Mouse (Mus musculus) forebrain, embryonic 11.5 days (tissue): ENCODE measurements around the gene Zhx3. TPM values are rescaled to one million over a fixed set of nuclear protein-coding genes. Genes with fewer than 3 reads are reported as not detected.

Experiments
- ATAC-seq: fragments of 200-750 bp; cut with Nextera tagmentation; replicated peaks from 2 replicates; pipeline ENCODE4 v1.8.0; 2017; ENCODE audit warnings: moderate TSS enrichment; ENCODE audit not compliant: low FRiP score
- DNase-seq: peaks from one replicate; pipeline ENCODE4 v3.0.0-alpha.2; 2017; ENCODE audit warnings: low spot score
- H3K27ac ChIP-seq: fragments of 300-500 bp; sonication (generic); 2 replicates; pipeline ENCODE4 v1.5.1; 2014; ENCODE audit warnings: low read depth, low read length
- H3K27me3 ChIP-seq: fragments of 300-500 bp; sonication (generic); 2 replicates; pipeline ENCODE4 v1.6.1; 2014; ENCODE audit warnings: mild to moderate bottlenecking, low read length, mixed read lengths; ENCODE audit not compliant: control insufficient read depth, insufficient read depth
- H3K36me3 ChIP-seq: fragments of 300-500 bp; sonication (generic); 2 replicates; pipeline ENCODE4 v1.6.1; 2014; ENCODE audit warnings: mild to moderate bottlenecking, low read length, moderate library complexity, mixed read lengths; ENCODE audit not compliant: control insufficient read depth, insufficient read depth
- H3K4me1 ChIP-seq: fragments of 300-500 bp; sonication (generic); replicated peaks from 2 replicates; pipeline ENCODE4 v1.6.1; 2014; ENCODE audit warnings: low read length, mixed read lengths; ENCODE audit not compliant: control insufficient read depth, insufficient read depth
- H3K4me2 ChIP-seq: fragments of 300-500 bp; sonication (generic); 2 replicates; pipeline ENCODE4 v1.6.1; 2014; ENCODE audit warnings: low read depth, mild to moderate bottlenecking, low read length, moderate library complexity, mixed read lengths; ENCODE audit not compliant: severe bottlenecking
- H3K4me3 ChIP-seq: fragments of 300-500 bp; sonication (generic); 2 replicates; pipeline ENCODE4 v1.5.1; 2014; ENCODE audit warnings: low read depth, low read length
- H3K9ac ChIP-seq: fragments of 300-500 bp; sonication (generic); 2 replicates; pipeline ENCODE4 v1.6.1; 2014; ENCODE audit warnings: low read length
- H3K9me3 ChIP-seq: fragments of 300-500 bp; sonication (generic); 2 replicates; pipeline ENCODE4 v1.6.1; 2016; ENCODE audit warnings: low read length, mixed read lengths; ENCODE audit not compliant: control insufficient read depth
- WGBS: fragments of 180-500 bp; shearing (Covaris S2); extraction: QIAGEN DNeasy Blood & Tissue Kit; methylation state at CpG from one replicate; pipeline ENCODE4 v1.1.7; 2014; 5-methylcytosine and 5-hydroxymethylcytosine counted together
- polyA plus RNA-seq: library from polyadenylated mRNA; unstranded; fragments of >200 nt; fragmentation: Nextera tagmentation; extraction: Ambion mirVana; gene quantifications from 2 replicates; pipeline ENCODE4 v1.2.1, GENCODE M21; 2014

The Zhx3 gene
- polyA plus RNA-seq, 1 experiment from 2014 or later: 10.0 TPM

DNA sequence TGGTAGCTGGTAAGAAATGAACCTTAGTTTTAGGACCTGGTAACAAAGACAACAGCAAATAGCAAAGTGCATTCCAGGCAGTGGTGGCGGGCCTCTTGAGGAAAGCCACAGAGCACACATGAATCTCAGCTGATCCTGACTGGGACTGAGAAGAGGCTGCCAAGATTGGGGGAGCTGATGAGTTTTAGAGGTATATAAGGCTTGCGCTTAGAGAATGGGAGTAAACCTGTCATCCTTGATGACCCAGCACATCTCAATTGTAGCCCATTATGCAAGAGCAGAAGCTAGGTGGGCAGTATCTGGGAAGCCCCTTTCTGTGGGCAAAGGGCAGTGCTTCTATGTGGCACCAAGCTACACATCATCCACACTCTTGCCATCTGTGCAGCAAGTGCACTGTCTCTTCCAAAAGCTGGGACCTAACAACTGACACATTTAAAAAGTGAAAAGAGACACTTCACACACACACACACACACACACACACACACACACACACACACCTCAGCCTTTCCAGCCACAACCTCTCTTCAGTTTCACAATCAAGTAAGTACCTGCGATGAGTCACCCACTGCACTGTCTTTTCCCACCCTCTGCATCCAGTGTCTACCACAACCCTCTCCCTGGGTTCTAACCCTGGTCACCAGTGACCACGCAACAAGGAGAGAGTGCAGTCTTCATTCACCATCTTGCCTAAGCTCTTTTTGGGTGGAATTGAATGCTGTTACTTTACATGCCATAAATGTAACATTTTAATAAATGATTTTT is 149.0 kb downstream of the Zhx3 start:
- H3K27me3 ChIP-seq: no peaks in the 10 kb centered on the region
- no peak overlapping the region for H3K4me3 ChIP-seq
- peaks cover 13% of the 10 kb centered on the region for H3K36me3 ChIP-seq
- ATAC-seq (no peak), DNase-seq (no peak)
- H3K4me2 ChIP-seq: no peak overlapping the region
- 93% methylated on average over 4 of the region's 4 CpGs for WGBS
- H3K9ac ChIP-seq: no peak overlapping the region
- H3K4me1 ChIP-seq: no peaks in the 10 kb centered on the region
- H3K9me3 ChIP-seq: no peaks in the 10 kb centered on the region
- H3K27ac ChIP-seq: no peak overlapping the region

DNA sequence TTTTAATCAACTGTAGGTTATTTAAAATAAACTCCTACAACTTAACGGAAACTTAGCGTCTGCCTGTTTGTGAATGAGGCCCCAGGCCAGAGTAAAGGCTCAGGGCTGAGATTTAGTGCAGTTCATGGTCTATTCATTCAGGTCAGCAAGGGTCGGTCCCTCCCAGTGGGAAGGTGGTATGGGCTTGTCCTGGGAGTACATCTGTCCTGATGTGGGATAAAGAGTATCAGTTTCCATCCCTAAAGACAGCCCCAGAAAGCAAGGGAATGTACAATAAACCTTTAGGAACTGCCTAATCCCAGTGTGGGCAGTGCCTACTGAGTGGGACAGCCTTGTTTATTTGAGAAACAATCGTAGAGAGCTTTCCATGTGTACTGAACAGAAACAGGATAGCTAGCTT is 150.1 kb downstream of the Zhx3 start:
- WGBS: 74% methylated on average over 4 of the region's 4 CpGs
- no peaks in the 10 kb centered on the region for H3K27me3 ChIP-seq

DNA sequence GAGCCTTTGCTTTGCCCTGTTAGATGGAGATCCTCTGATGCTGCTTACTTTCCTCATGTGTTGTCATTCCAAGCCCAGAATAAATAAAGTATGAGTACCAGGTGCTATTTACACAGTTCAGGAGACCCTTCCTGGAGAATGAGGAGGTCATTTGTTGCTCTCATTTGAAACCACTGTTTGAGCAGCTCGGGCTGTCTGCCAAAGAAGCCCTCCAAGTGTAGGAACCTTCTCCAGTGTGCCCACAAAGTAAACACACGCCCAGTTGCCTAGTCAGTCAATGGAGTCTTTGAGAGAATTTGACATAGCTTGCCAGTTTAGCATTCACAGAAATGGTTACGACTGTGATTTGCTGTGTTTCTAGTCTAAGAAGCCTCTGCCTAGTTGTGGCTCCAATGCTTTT is 154.0 kb downstream of the Zhx3 start:
- no peaks in the 10 kb centered on the region for H3K27me3 ChIP-seq
- H3K9me3 ChIP-seq: no peaks in the 10 kb centered on the region
- no peak overlapping the region for H3K4me2 ChIP-seq
- no peak overlapping the region for H3K9ac ChIP-seq
- peaks cover 32% of the 10 kb centered on the region for H3K36me3 ChIP-seq
- DNase-seq (no peak), ATAC-seq (no peak)
- no peak overlapping the region for H3K4me3 ChIP-seq
- 92% methylated on average over 3 of the region's 3 CpGs for WGBS
- H3K27ac ChIP-seq: no peak overlapping the region
- no peaks in the 10 kb centered on the region; the same call in 1 of the 2 replicates for H3K4me1 ChIP-seq

More for the DNA sequence above, 150.1 kb downstream of the Zhx3 start:
- Histone ChIP-seq H3K4me2 (no peak overlapping the region), H3K36me3 (peaks cover 20% of the 10 kb centered on the region), H3K4me1 (no peaks in the 10 kb centered on the region), H3K9ac (no peak overlapping the region), H3K27ac (no peak overlapping the region), H3K9me3 (no peaks in the 10 kb centered on the region), H3K4me3 (no peak overlapping the region)
- DNase-seq (no peak), ATAC-seq (no peak)

DNA sequence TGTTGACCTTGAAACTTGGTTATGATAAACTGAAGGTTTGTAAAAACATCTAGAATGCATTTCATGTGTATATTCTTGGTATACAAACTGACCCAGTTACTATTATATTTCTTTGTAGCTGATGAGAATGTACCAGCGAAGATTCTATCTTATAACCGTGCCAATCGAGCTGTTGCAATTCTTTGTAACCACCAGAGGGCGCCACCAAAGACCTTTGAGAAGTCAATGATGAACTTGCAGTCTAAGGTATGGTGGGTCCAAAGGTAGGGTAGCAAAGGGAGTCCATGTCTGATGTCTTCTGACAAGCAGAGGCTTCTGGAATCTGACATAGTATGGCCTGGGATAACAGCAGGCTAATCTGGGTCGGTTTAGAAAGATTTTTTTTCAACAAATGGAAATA is 155.5 kb downstream of the Zhx3 start:
- Histone ChIP-seq H3K4me1 (no peaks in the 10 kb centered on the region; the same call in 1 of the 2 replicates), H3K9ac (no peak overlapping the region), H3K9me3 (no peaks in the 10 kb centered on the region), H3K27me3 (no peaks in the 10 kb centered on the region), H3K4me3 (no peak overlapping the region), H3K36me3 (peaks cover 30% of the 10 kb centered on the region), H3K27ac (no peak overlapping the region), H3K4me2 (no peak overlapping the region)
- WGBS: 77% methylated on average over 5 of the region's 5 CpGs
- ATAC-seq (no peak), DNase-seq (no peak)

DNA sequence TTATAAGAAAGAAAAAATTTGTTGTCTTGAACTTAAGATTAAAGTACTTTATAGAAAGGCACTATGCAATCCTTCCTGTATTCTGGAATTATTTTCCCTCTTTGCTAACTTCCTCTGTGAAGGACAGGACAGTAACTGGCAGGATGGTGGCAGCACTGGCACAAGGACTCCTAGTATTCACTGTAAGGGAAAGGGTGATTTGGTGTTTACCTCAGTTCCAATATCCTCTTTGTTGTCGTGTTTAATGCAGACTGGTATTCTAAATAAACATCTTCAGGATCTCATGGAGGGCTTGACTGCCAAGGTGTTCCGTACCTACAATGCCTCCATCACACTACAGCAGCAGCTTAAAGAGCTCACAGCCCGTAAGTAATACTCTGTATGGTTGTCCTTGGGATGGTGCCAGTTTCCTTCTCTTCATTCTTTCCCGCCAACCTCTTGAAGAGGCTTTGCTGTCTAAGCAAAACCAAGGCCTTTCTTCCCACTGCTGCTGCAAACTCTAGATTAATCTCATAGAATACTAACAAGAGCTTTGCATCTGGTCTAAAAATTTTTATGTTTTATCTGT is 157.3 kb downstream of the Zhx3 start:
- no peak for DNase-seq
- WGBS: 86% methylated on average over 4 of the region's 4 CpGs
- no peaks in the 10 kb centered on the region for H3K9me3 ChIP-seq
- no peak overlapping the region for H3K27ac ChIP-seq
- H3K9ac ChIP-seq: no peak overlapping the region
- H3K4me1 ChIP-seq: no peaks in the 10 kb centered on the region; the same call in 1 of the 2 replicates
- H3K36me3 ChIP-seq: peaks cover 26% of the 10 kb centered on the region; the same call in 1 of the 2 replicates
- ATAC-seq: no peak
- H3K4me3 ChIP-seq: no peak overlapping the region
- no peaks in the 10 kb centered on the region for H3K27me3 ChIP-seq
- no peak overlapping the region for H3K4me2 ChIP-seq

DNA sequence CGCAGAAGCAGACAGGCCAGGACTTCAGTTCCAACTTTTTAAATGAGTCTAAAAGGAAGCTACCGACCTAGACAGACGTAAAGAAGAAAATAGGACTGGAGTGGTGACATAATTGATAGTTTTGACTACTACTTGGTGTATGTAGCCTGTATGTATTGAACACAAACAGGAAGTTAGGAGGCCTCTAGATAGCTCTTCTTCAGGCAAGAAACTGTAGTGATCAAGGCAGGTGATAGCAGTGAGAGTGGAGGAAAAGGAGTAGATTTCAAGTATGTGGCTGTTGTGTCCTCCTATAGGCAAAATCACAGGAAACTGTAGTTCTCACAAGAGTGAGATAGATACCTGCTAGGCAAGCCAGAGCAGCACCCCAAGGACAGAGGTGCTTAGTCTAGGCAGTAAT is 165.1 kb downstream of the Zhx3 start:
- H3K36me3 ChIP-seq: peaks cover 7% of the 10 kb centered on the region
- no peaks in the 10 kb centered on the region for H3K27me3 ChIP-seq
- no peak overlapping the region for H3K9ac ChIP-seq
- no peak overlapping the region for H3K27ac ChIP-seq
- ATAC-seq (no peak), DNase-seq (no peak)
- no peak overlapping the region for H3K4me3 ChIP-seq
- no peaks in the 10 kb centered on the region for H3K9me3 ChIP-seq
- H3K4me2 ChIP-seq: no peak overlapping the region
- H3K4me1 ChIP-seq: no peaks in the 10 kb centered on the region
- 92% methylated on average over 3 of the region's 3 CpGs for WGBS

DNA sequence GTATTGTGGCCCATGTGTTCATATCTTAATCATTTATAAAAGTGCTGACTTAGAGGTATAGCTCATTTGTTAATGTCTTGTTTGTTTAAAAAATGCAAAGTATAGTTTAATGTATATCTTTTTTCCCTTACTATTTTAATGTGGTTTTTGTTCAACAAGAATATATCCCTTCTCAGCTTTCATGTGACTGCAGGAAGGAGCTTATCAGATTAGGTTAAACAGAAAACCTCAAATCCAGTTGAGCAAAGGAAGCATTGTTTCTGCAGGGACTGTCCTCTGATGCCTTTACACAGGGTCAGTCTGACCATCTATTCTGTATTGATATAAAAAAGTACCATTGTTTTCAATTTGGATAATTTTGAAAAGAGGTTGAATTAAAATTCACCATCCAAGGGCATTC is 170.0 kb downstream of the Zhx3 start:
- DNase-seq (no peak), ATAC-seq (no peak)
- Histone ChIP-seq H3K4me3 (no peak overlapping the region), H3K9me3 (no peaks in the 10 kb centered on the region), H3K4me1 (no peaks in the 10 kb centered on the region), H3K4me2 (no peak overlapping the region), H3K27me3 (no peaks in the 10 kb centered on the region), H3K27ac (no peak overlapping the region), H3K36me3 (peaks cover 14% of the 10 kb centered on the region), H3K9ac (no peak overlapping the region)

DNA sequence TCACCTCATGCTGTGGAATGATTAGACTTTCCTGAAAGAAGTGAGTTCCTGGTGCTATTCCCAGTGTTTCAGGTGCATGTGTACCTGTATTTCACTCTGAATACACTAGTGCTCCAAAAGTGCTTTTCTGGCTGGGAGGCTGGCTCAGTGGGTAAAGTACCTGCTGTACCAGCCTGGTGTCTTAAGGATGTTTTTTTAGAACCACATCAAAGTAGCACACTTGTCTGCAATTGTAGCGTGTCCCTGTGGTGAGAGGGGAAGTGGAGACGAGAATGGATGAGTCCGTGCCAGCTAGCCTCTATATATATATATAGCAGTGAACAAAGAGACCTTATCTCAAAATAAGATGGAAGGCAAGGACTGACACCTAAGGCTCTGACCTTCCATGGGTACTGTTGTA is 171.2 kb downstream of the Zhx3 start:
- Histone ChIP-seq H3K4me2 (no peak overlapping the region), H3K27me3 (no peaks in the 10 kb centered on the region), H3K36me3 (peaks cover 14% of the 10 kb centered on the region), H3K27ac (no peak overlapping the region), H3K4me1 (no peaks in the 10 kb centered on the region), H3K9ac (no peak overlapping the region), H3K4me3 (no peak overlapping the region), H3K9me3 (no peaks in the 10 kb centered on the region)
- ATAC-seq (no peak), DNase-seq (no peak)
- WGBS: 94% methylated on average over 3 of the region's 3 CpGs

DNA sequence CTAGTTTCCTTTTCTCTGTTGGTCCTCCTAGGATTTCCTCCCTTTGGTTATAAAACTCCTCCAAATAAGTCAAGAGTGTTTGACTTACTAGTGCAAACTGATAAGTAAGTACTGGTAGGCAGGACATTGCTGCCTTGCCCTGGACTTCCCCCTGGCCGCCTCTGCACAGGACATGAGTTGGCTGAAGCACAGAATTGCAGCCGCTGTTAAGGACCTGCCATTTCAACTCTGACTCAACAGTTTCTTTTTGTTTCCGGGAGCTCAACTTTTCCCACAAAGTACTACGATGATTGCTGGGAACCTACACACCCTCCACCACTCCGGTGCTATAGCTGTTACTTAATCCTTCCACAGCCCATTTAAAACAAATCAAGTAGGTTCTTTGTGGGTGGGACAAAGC is 172.5 kb downstream of the Zhx3 start:
- Histone ChIP-seq H3K36me3 (peaks cover 14% of the 10 kb centered on the region), H3K4me1 (no peaks in the 10 kb centered on the region), H3K9me3 (no peaks in the 10 kb centered on the region), H3K9ac (no peak overlapping the region), H3K27me3 (no peaks in the 10 kb centered on the region), H3K27ac (no peak overlapping the region), H3K4me2 (no peak overlapping the region), H3K4me3 (no peak overlapping the region)
- WGBS: 80% methylated on average over 5 of the region's 5 CpGs
- DNase-seq (no peak), ATAC-seq (no peak)
